Mouse (Mus musculus) liver, adult 2 months (tissue): Measurements from ENCODE around the gene Evi5. TPM values are rescaled to one million over a fixed set of nuclear protein-coding genes. Genes with fewer than 3 reads are reported as not detected.

Source experiments
- DNase-seq: peaks from one replicate; pipeline ENCODE4 v3.0.0-alpha.2; 2011; ENCODE audit warnings: low read depth, low spot score; ENCODE audit errors: extremely low read depth
- H3K27ac ChIP-seq: fragments of 200-500 bp; replicated peaks from 2 replicates; pipeline ENCODE4 v1.5.1; 2012; ENCODE audit warnings: low read depth, mild to moderate bottlenecking, control low read depth, inconsistent platforms, low read length; ENCODE audit not compliant: insufficient read depth
- H3K27me3 ChIP-seq: fragments of 200-500 bp; 2 replicates; pipeline ENCODE4 v1.6.1; 2012; ENCODE audit warnings: mild to moderate bottlenecking, moderate library complexity, low read length, inconsistent platforms; ENCODE audit not compliant: control insufficient read depth, insufficient read depth
- H3K36me3 ChIP-seq: fragments of 200-500 bp; 2 replicates; pipeline ENCODE4 v1.6.1; 2012; ENCODE audit warnings: low read length, inconsistent platforms; ENCODE audit not compliant: control insufficient read depth, insufficient read depth
- H3K4me1 ChIP-seq: fragments of 200-500 bp; 2 replicates; pipeline ENCODE4 v1.6.1; 2011; ENCODE audit warnings: low read length; ENCODE audit not compliant: control insufficient read depth, insufficient read depth
- H3K4me3 ChIP-seq: fragments of 200-500 bp; 2 replicates; pipeline ENCODE4 v1.5.1; 2011; ENCODE audit warnings: low read depth, mild to moderate bottlenecking, control low read depth, low read length, moderate library complexity; ENCODE audit not compliant: insufficient read depth
- H3K79me2 ChIP-seq: fragments of 200-500 bp; 2 replicates; pipeline ENCODE4 v1.6.1; 2012; ENCODE audit warnings: inconsistent platforms, mild to moderate bottlenecking, low read length, moderate library complexity; ENCODE audit not compliant: control insufficient read depth, insufficient read depth
- H3K9ac ChIP-seq: fragments of 200-500 bp; 2 replicates; pipeline ENCODE4 v1.6.1; 2012; ENCODE audit warnings: low read depth, mild to moderate bottlenecking, control low read depth, inconsistent platforms, low read length
- CTCF ChIP-seq: fragments of 200-500 bp; IDR thresholded peaks from 2 replicates; pipeline ENCODE4 v1.5.1; 2011; ENCODE audit warnings: low read depth, low read length, control low read depth
- POLR2A ChIP-seq: fragments of 200-500 bp; IDR thresholded peaks from 2 replicates; pipeline ENCODE4 v1.6.1; 2011; ENCODE audit warnings: low read length, control low read depth; ENCODE audit not compliant: insufficient read depth; ENCODE audit errors: extremely low read depth
- WGBS: fragments of 180-500 bp; shearing (Covaris S2); methylation state at CpG from one replicate; pipeline ENCODE4 v1.1.7; 2018; 5-methylcytosine and 5-hydroxymethylcytosine counted together
- polyA plus RNA-seq: library from polyadenylated mRNA; depleted of rRNA; stranded (reverse); fragments of >200 nt; gene quantifications from 2 replicates; pipeline ENCODE4 v1.2.3, GENCODE M21; 2012
- total RNA-seq: library from RNA; depleted of rRNA; stranded (reverse); fragments of >200 nt; gene quantifications from 2 replicates; pipeline ENCODE4 v1.2.3, GENCODE M21; 2014

Gene Evi5
- total and polyA plus RNA-seq, 2 experiments = 29.0 to 118 TPM

DNA sequence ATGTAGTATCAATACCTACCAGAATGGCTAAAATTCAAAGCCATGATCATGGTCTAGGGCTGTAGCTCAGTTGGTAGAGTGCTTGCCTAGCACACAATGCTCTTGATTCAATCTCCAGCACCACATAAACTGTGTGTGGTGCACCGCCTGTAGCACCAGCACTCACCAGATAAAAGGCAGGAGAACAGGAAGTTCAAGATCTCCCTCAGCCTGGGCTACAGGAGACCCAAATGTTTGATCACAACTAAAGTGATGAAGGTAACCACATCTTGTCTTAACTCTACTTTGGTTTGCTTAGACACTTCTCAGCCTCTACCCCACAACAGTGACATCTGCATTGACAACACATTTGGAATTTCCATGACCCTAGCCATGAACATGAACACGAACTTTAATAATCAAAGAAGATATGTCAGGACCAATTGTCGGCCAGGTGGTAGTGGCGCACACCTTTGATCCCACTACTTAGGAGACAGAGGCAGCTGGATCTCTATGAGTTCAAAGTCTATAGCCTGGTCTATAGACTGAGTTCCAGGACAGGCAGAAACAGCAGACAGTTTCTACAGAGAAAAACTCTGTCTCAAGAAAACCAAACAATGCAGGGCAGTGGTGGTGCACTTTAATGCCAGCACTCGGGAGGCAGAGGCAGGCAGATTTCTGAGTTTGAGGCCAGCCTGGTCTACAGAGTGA lies 34.2 kb downstream of the Evi5 start:
- no peak overlapping the region for H3K4me3 ChIP-seq
- peaks cover 18% of the 10 kb centered on the region for H3K4me1 ChIP-seq
- no peak for DNase-seq
- 68% methylated on average over 5 of the region's 5 CpGs for WGBS
- H3K79me2 ChIP-seq = peaks cover 17% of the 10 kb centered on the region
- TF ChIP-seq POLR2A (no peak), CTCF (no peak)
- no peaks in the 10 kb centered on the region for H3K27me3 ChIP-seq
- H3K9ac ChIP-seq = no peak overlapping the region
- H3K27ac ChIP-seq = peak overlapping the region; percentile 12; the same call in 1 of the 2 replicates
- H3K36me3 ChIP-seq = peaks cover 8% of the 10 kb centered on the region

DNA sequence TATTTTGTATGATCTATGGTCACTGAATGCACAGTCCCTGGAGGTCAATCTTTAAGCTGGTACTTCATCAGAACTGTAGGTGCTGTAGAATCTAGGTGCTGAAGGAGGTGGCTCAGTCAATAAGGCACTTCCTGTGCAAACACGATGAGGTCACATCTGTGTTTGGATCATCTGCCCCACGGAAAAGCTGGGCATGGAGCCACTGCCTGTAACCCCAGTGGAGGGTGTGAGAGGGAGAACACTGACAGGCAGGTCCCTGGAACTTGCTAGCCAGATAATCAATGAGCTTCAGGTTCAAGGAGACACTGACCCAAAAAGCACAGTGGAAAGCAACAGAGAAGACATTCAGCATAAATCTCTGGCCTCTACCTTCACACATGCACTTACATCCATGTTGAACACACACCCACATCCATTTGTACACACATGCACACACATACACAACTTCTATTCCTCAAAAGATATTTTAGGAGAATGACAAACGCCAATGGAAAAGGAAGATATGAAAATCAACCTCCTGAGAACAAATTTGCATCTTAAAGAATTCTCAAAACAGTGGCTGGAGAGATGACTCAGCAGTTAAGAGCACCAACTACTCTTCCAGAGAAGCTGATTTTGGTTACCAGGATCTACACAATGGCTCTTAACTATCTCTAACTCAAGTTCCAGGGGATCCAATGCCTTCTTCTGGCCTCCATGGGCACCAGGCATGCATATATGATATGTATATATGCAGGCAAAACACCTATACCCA lies 35.8 kb downstream of the Evi5 start:
- Histone ChIP-seq H3K4me1 (peaks cover 23% of the 10 kb centered on the region), H3K36me3 (peaks cover 9% of the 10 kb centered on the region), H3K79me2 (peaks cover 16% of the 10 kb centered on the region; the same call in 1 of the 2 replicates), H3K27me3 (no peaks in the 10 kb centered on the region), H3K27ac (no peak overlapping the region), H3K4me3 (no peak overlapping the region), H3K9ac (no peak overlapping the region)
- DNase-seq = peak; percentile 98
- 7% methylated on average over 3 of the region's 3 CpGs for WGBS
- TF ChIP-seq CTCF (no peak), POLR2A (no peak)

DNA sequence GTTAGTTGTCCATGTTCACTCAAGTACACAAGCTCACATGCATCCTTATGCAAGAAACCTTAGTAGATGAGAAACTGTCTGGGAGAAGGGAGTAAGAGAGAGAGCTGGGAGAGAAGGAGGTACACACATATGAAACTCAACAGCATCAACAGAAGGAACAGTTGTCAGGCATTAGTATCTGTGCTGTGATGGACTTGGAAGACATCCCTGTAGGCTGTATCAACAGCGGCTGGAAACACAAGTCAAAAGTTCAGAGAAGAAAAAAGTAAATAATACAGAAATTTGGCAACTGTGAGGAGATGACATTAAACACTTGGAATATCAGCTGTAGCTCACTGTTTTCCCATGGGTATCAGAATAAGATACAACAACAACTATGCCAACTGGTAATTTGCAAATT lies 40.6 kb downstream of the Evi5 start:
- no peak overlapping the region; the same call in 1 of the 2 replicates for H3K4me3 ChIP-seq
- WGBS = 18% methylated on average over 1 of the region's 1 CpGs
- DNase-seq = peak; percentile 93
- H3K36me3 ChIP-seq = peaks cover 4% of the 10 kb centered on the region; the same call in 1 of the 2 replicates
- peaks cover 24% of the 10 kb centered on the region for H3K79me2 ChIP-seq
- no peak overlapping the region for H3K9ac ChIP-seq
- peak overlapping the region; percentile 73 for H3K27ac ChIP-seq
- no peaks in the 10 kb centered on the region for H3K27me3 ChIP-seq
- peaks cover 27% of the 10 kb centered on the region for H3K4me1 ChIP-seq
- TF ChIP-seq CTCF (no peak), POLR2A (no peak)

DNA sequence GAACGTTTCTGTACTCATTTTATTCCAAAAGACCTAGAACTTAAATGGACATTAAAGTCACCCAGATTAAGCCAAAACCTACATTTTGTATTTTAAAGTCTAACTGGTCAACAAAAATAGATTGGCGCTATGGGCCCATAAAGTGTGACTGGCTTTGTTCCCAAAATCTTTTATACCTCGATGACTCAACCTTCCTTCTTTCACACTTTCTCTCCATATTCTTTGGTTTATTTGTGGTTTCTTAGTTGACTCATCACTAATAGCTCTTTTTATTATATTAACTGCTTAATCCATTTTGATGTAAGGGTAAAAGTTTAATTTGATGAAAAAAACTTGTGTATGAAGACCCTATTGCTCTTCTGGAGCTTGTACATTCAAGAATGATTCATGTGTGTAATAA lies 43.6 kb downstream of the Evi5 start:
- H3K36me3 ChIP-seq = peaks cover 4% of the 10 kb centered on the region; the same call in 1 of the 2 replicates
- no peak for DNase-seq
- WGBS = 82% methylated on average over 3 of the region's 3 CpGs

DNA sequence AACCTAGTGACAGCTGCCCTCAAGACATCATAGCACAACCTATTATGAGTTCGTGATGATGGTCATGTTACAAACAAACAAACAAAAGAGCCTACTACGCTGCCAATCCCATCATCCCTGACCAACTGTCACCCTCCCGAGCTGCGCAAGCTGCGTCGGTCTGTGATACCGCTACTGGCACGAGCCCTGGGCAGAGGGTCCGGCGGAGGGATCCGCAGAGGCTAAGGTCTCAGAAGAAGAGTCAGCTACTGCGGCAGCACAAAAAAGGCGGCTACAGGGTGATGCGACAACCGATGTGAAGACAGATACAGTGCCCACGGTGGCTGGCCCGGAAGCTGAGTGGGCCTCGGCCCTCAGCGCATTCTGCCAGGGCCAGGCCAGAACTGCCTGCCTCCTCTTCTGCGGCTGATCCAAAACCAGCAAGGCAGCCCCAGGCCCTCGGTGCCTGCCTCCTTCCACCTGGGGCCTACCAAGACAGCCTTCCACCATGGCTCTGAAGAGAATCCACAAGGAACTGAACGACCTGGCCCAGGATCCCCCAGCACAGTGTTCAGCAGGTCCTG lies 44.8 kb downstream of the Evi5 start, which contains the start of gene Ube2d2b:
Ube2d2b (plus strand) TSS at position 102 of the 563 bp plus-strand sequence.
- Histone ChIP-seq H3K79me2 (peaks cover 34% of the 10 kb centered on the region), H3K9ac (no peak within 1 kb of the TSS), H3K4me3 (no peak within 1 kb of the TSS), H3K36me3 (peaks cover 4% of the 10 kb centered on the region; the same call in 1 of the 2 replicates), H3K27ac (no peak within 1 kb of the TSS), H3K27me3 (no peaks in the 10 kb centered on the region), H3K4me1 (peaks cover 26% of the 10 kb centered on the region)
- WGBS = 94% methylated on average over 22 of the region's 22 CpGs
- DNase-seq = no peak
- TF ChIP-seq POLR2A (no peak), CTCF (no peak)

More for the DNA sequence above, 43.6 kb downstream of the Evi5 start:
- H3K4me3 ChIP-seq = no peak overlapping the region
- no peaks in the 10 kb centered on the region for H3K27me3 ChIP-seq
- TF ChIP-seq POLR2A = no peak
- H3K79me2 ChIP-seq = peaks cover 34% of the 10 kb centered on the region
- no peak overlapping the region for H3K27ac ChIP-seq
- peaks cover 24% of the 10 kb centered on the region for H3K4me1 ChIP-seq
- no peak overlapping the region for H3K9ac ChIP-seq
